Mouse (Mus musculus) cerebellum, adult 2 months (tissue): ENCODE measurements around the gene Msantd3.

ENCODE experiments used
- CTCF ChIP-seq: fragments of 200-500 bp; IDR thresholded peaks from 2 replicates; pipeline ENCODE4 v1.5.1; 2011; ENCODE audit warnings: low read depth, mild to moderate bottlenecking, control low read depth, low read length, moderate library complexity, borderline replicate concordance; ENCODE audit not compliant: insufficient read depth
- POLR2A ChIP-seq: fragments of 200-500 bp; IDR thresholded peaks from 2 replicates; pipeline ENCODE4 v1.6.1; 2011; ENCODE audit warnings: low read length, control low read depth, borderline replicate concordance; ENCODE audit not compliant: insufficient read depth

GRCm38 (mm10) chr4:48492510-48492909 lies 47.2 kb upstream of the Msantd3 start:
- TF ChIP-seq POLR2A (no peak), CTCF (no peak)
